Mouse (Mus musculus) mammary gland, adult 2 months (tissue): ENCODE results near the gene Lctl. TPM values are rescaled to one million over a fixed set of nuclear protein-coding genes. Genes with fewer than 3 reads are reported as not detected.

Experiments
- polyA plus RNA-seq: library from polyadenylated mRNA; depleted of rRNA; stranded (reverse); fragments of >200 nt; gene quantifications from 2 replicates; pipeline ENCODE4 v1.2.3, GENCODE M21; 2012; ENCODE audit warnings: low replicate concordance; rRNA removed

The Lctl gene
- 8.6 and 16.6 TPM in 2 replicates for polyA plus RNA-seq

DNA sequence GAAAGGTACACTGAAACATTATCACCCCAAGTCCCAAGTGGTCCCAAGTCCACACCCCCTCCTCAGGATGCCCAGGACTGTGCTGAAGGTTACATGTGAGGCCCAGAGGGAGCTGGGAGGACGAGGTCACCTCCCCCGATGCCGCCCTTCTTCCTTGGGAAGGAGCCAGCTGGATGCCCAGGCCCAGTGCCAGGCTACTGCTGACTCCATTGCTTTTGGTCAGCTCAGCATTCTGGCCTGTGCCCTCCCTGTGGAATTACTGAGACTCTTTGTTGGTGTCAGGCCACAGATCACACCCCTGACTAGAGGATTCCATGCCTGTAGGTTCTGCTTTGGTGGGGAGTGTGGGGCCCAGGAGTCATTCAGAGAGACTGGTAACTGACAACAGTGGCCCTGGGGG, at the start of gene Lctl:
Gene Lctl (plus strand): TSS at position 272 of the 400 bp plus-strand sequence.

DNA sequence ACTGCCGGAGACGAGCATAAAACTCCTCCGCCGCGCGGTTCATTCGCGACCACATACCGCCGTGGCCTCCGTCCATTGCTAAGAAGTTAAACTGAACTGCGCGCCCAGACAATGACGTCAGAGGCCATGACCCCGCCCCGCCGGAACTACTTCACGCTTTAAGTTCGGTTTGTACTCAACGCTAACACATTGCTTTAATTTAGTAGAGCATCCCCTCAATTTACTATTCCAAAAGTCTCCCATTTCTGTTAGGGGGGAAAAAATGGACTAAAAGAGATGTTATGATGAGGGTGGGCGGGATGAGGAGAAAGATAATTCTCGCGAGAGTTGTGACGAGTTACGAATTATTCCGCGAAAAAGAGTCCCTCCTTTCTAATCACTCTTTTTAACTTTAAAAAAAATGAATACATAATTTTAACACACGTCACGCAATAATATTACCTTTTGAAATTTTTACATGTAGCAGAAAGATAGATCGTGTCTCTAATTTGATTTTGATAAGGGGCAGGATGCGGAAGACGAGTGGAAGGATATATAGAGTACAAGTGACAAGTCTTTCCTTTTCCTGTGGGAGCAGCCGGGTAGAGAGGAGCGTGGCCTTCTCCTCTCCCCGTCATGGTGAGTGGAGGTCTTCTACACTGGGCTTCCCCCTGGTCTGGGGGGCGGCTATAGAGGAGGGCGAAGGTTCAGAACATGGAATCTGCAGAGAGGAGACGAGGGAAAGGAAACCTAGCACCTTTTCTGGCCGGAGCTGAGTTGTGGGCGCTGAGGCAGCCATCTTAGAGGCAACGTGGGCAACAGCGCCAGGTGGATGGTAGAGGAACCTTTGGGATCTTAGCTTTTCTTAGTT, 56.1 kb downstream of the Lctl start, which contains the start of the genes Zwilch and Rpl4:
Gene Zwilch (minus strand): TSS at position 289 of the 850 bp plus-strand sequence.
Gene Rpl4 (plus strand): TSS at position 560 of the 850 bp plus-strand sequence.

GRCm38 (mm10) chr9:64178974-64179646, 62.2 kb downstream of the Lctl start, which contains the start of gene Snapc5:
Gene Snapc5, plus strand, starts transcription at chr9:64179274.

Other genes with a start within 250 kb of the Lctl start
- gene Smad6, start 95.1 kb upstream of the Lctl start, polyA plus RNA-seq: 11.7 and 32.2 TPM in 2 replicates
- 0.47 and 1.2 TPM in 2 replicates for gene Zwilch, start 56.0 kb downstream of the Lctl start, polyA plus RNA-seq
- gene Rpl4, start 56.2 kb downstream of the Lctl start, polyA plus RNA-seq: 325 and 388 TPM in 2 replicates
- 4.7 and 10.5 TPM in 2 replicates for gene Snapc5, start 62.1 kb downstream of the Lctl start, polyA plus RNA-seq
- 0.20 TPM in 1 of 2 replicates, not detected in the other for gene Uchl4, start 118.1 kb downstream of the Lctl start, polyA plus RNA-seq
- 41.2 and 56.7 TPM in 2 replicates for gene Map2k1, start 136.5 kb downstream of the Lctl start, polyA plus RNA-seq
- gene Tipin, start 164.4 kb downstream of the Lctl start, polyA plus RNA-seq: 2.7 and 5.3 TPM in 2 replicates
- 9.2 and 27.7 TPM in 2 replicates for gene Dis3l, start 224.1 kb downstream of the Lctl start, polyA plus RNA-seq